Comparison of ENCODE assay signal across 10 mouse cellular contexts in genomic region chr1:129208406-129208805, GRCm38 (mm10).
DNase-seq lines count a peak whose midpoint lies in the region; ATAC-seq lines count a peak whose summit lies in the region.
"Had no signal": no experiment of that assay in that cellular context is flagged by ENCODE, and none has a peak within 500 bp of the region (broad histone marks: within the 10 kb centered on the region; RNA-seq: fewer than 3 reads in every experiment).

No protein-coding gene starts in this region.

- no peak overlapping the region for H3K4me2 ChIP-seq in forebrain, embryonic 14.5 days (ENCODE audit: low read length)

- no peak overlapping the region for H3K4me3 ChIP-seq in forebrain, embryonic 14.5 days (ENCODE audit: low read depth, low read length)
- H3K4me3 ChIP-seq: myocyte had no signal

- ATAC-seq in forebrain, embryonic 14.5 days: peak; percentile 98
- ATAC-seq in erythroblast, adult 5-6 weeks (replicated peaks; ENCODE audit: low FRiP score, poor library complexity, severe bottlenecking): no peak
- no peak for ATAC-seq in activated CD4-positive, CD25-positive, alpha-beta regulatory T cell, adult 4 months

- no peaks in the 10 kb centered on the region for H3K27me3 ChIP-seq in forebrain, embryonic 14.5 days (replicated peaks; ENCODE audit: control insufficient read depth, insufficient read depth, low read length)

- 8% methylated on average over 2 of the region's 2 CpGs for WGBS in forebrain, embryonic 14.5 days

- peaks cover 10% of the 10 kb centered on the region; the same call in 1 of the 2 replicates for H3K4me1 ChIP-seq in forebrain, embryonic 14.5 days (ENCODE audit: control insufficient read depth, insufficient read depth, low read length)

- no peak overlapping the region for H3K9ac ChIP-seq in forebrain, embryonic 14.5 days (ENCODE audit: low read length)

- H3K27ac ChIP-seq in forebrain, embryonic 14.5 days (ENCODE audit: low read depth, low read length): peak overlapping the region; percentile 76

- H3K9me3 ChIP-seq in forebrain, embryonic 14.5 days (replicated peaks; ENCODE audit: control insufficient read depth, low read length): no peaks in the 10 kb centered on the region

- peak; percentile 68 for DNase-seq in embryo, embryonic 11 days
- peak; percentile 87 for DNase-seq in forebrain, embryonic 14.5 days (ENCODE audit: low spot score)
- DNase-seq in layer of hippocampus, adult 9-11 months: peak; percentile 55
- DNase-seq in neural tube, embryonic 10.5 days (ENCODE audit: extremely low spot score, low spot score): peak; percentile 34
- no peak for DNase-seq in gastrocnemius, postnatal 4 days (ENCODE audit: low spot score in 2 of 2)
- DNase-seq in kidney, adult 18-20 months: no peak
- DNase-seq: thymus, postnatal 36 days had no signal

- no peaks in the 10 kb centered on the region for H3K36me3 ChIP-seq in forebrain, embryonic 14.5 days (ENCODE audit: control insufficient read depth, insufficient read depth, low read length)

Comparison
In these comparisons a context has a peak if more than half of its experiments do, and no peak if none do; other contexts are left out.
1. DNase-seq: peak in embryo, embryonic 11 days (single experiment), forebrain, embryonic 14.5 days (single experiment), layer of hippocampus, adult 9-11 months (single experiment) and neural tube, embryonic 10.5 days (single experiment); none in gastrocnemius, postnatal 4 days (0 of 2) and kidney, adult 18-20 months (single experiment).